Mouse (Mus musculus): Measurements from ENCODE around the gene Cd27. TPM values are rescaled to one million over a fixed set of nuclear protein-coding genes. Genes with fewer than 3 reads are reported as not detected.
"Not testable (repeated sequence)": the region's sequence is repeated elsewhere in the genome, so short reads cannot be mapped to it uniquely, and the experiment has no call there.

The Cd27 gene
- 8.0 and 9.4 TPM in 2 replicates for total RNA-seq (2014; fragmentation: Nextera tagmentation)
- 6.6 and 14.3 TPM in 2 replicates for total RNA-seq (2017)

GRCm38 (mm10) chr6:125236782-125237181 is at the start of gene Cd27:
TSS of gene Cd27 (minus strand) at chr6:125237010.
- no peak for ATAC-seq (replicated peaks; ENCODE audit: low FRiP score, low TSS enrichment, poor library complexity, severe bottlenecking)

GRCm38 (mm10) chr6:125285890-125286289 is 49.1 kb upstream of the Cd27 start, which contains the start of gene Tuba3a:
TSS of gene Tuba3a (minus strand) at chr6:125286042.
- ATAC-seq (replicated peaks; ENCODE audit: low FRiP score, low TSS enrichment, poor library complexity, severe bottlenecking): no peak

- no peak for ATAC-seq (replicated peaks; ENCODE audit: low FRiP score, low TSS enrichment, poor library complexity, severe bottlenecking)
Measured at GRCm38 (mm10) chr6:125284751-125285150, 47.9 kb upstream of the Cd27 start.

- no peak for ATAC-seq (replicated peaks; ENCODE audit: low FRiP score, low TSS enrichment, poor library complexity, severe bottlenecking)
Measured at GRCm38 (mm10) chr6:125284250-125284649, 47.4 kb upstream of the Cd27 start.

GRCm38 (mm10) chr6:125282721-125283120 is 45.9 kb upstream of the Cd27 start:
- ATAC-seq (replicated peaks; ENCODE audit: low FRiP score, low TSS enrichment, poor library complexity, severe bottlenecking): not testable (repeated sequence)

GRCm38 (mm10) chr6:125279729-125280128 is 42.9 kb upstream of the Cd27 start:
- ATAC-seq (replicated peaks; ENCODE audit: low FRiP score, low TSS enrichment, poor library complexity, severe bottlenecking): no peak

GRCm38 (mm10) chr6:125274841-125275563 is 38.2 kb upstream of the Cd27 start:
- ATAC-seq (replicated peaks; ENCODE audit: low FRiP score, low TSS enrichment, poor library complexity, severe bottlenecking): no peak

GRCm38 (mm10) chr6:125272228-125272785 is 35.5 kb upstream of the Cd27 start:
- ATAC-seq (replicated peaks; ENCODE audit: low FRiP score, low TSS enrichment, poor library complexity, severe bottlenecking): no peak

- ATAC-seq (replicated peaks; ENCODE audit: low FRiP score, low TSS enrichment, poor library complexity, severe bottlenecking): peak; percentile 84
Measured at GRCm38 (mm10) chr6:125271455-125272227, 34.8 kb upstream of the Cd27 start.

- ATAC-seq (replicated peaks; ENCODE audit: low FRiP score, low TSS enrichment, poor library complexity, severe bottlenecking): no peak
Measured at GRCm38 (mm10) chr6:125268799-125269198, 32.0 kb upstream of the Cd27 start.

GRCm38 (mm10) chr6:125267469-125267868 is 30.7 kb upstream of the Cd27 start:
- no peak for ATAC-seq (replicated peaks; ENCODE audit: low FRiP score, low TSS enrichment, poor library complexity, severe bottlenecking)

GRCm38 (mm10) chr6:125266600-125266999 is 29.8 kb upstream of the Cd27 start:
- not testable (repeated sequence) for ATAC-seq (replicated peaks; ENCODE audit: low FRiP score, low TSS enrichment, poor library complexity, severe bottlenecking)

GRCm38 (mm10) chr6:125266091-125266490 is 29.3 kb upstream of the Cd27 start:
- ATAC-seq (replicated peaks; ENCODE audit: low FRiP score, low TSS enrichment, poor library complexity, severe bottlenecking): no peak

GRCm38 (mm10) chr6:125265239-125265638 is 28.4 kb upstream of the Cd27 start:
- no peak; the same call in 1 of the 2 replicates for ATAC-seq (replicated peaks; ENCODE audit: low FRiP score, low TSS enrichment, poor library complexity, severe bottlenecking)

GRCm38 (mm10) chr6:125264219-125264618 is 27.4 kb upstream of the Cd27 start:
- ATAC-seq (replicated peaks; ENCODE audit: low FRiP score, low TSS enrichment, poor library complexity, severe bottlenecking): no peak

GRCm38 (mm10) chr6:125260006-125260555 is 23.3 kb upstream of the Cd27 start:
- no peak for ATAC-seq (replicated peaks; ENCODE audit: low FRiP score, low TSS enrichment, poor library complexity, severe bottlenecking)

GRCm38 (mm10) chr6:125256222-125256966 is 19.6 kb upstream of the Cd27 start:
- no peak for ATAC-seq (replicated peaks; ENCODE audit: low FRiP score, low TSS enrichment, poor library complexity, severe bottlenecking)

- ATAC-seq (replicated peaks; ENCODE audit: low FRiP score, low TSS enrichment, poor library complexity, severe bottlenecking): no peak
Measured at GRCm38 (mm10) chr6:125255516-125256044, 18.8 kb upstream of the Cd27 start.

Data from megakaryocyte-erythroid progenitor cell, adult 5-6 weeks (primary cell).